Mouse (Mus musculus): Measurements from ENCODE around the gene Tob2. TPM values are rescaled to one million over a fixed set of nuclear protein-coding genes. Genes with fewer than 3 reads are reported as not detected.

Tob2 gene
- polyA plus RNA-seq, 1 experiment: 35.8 TPM

DNA sequence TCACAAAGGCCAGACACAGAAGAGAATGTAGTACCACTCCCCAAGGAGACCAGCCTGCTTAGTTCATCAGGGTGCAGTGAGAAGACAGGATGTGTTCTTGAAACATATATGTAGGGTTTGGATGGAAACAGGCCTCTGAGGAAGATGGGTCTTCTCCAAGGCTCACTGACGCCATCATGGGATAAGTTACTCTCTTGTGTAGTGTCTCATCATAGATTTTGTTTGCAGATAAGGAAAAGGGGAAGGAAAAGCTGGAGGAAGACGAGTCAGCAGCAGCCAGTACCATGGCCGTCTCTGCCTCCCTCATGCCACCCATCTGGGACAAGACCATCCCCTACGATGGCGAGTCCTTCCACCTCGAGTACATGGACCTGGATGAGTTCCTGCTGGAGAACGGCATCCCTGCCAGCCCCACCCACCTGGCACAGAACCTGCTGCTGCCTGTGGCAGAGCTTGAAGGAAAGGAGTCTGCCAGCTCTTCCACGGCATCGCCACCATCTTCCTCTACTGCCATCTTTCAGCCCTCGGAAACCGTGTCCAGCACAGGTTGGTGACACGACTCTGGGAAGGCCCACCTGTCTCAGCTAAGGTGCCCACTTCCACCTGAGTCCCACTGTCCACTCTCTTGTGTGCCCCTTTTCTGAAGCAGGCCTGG lies 43.8 kb downstream of the Tob2 start:
- WGBS: 66% methylated on average over 12 of the region's 12 CpGs
- DNase-seq: no peak
- TF ChIP-seq CTCF (IDR thresholded peaks at IDR 0.05; ENCODE audit: insufficient read depth, low read length) (no peak), POLR2A (IDR thresholded peaks at IDR 0.05; ENCODE audit: borderline replicate concordance, extremely low read depth, low read depth, low read length) (no peak)
- H3K4me3 ChIP-seq (replicated peaks; ENCODE audit: extremely low read depth, low read depth, low read length): no peak overlapping the region
- peaks cover 10% of the 10 kb centered on the region for H3K4me1 ChIP-seq (ENCODE audit: control insufficient read depth, insufficient read depth, low read length)

DNA sequence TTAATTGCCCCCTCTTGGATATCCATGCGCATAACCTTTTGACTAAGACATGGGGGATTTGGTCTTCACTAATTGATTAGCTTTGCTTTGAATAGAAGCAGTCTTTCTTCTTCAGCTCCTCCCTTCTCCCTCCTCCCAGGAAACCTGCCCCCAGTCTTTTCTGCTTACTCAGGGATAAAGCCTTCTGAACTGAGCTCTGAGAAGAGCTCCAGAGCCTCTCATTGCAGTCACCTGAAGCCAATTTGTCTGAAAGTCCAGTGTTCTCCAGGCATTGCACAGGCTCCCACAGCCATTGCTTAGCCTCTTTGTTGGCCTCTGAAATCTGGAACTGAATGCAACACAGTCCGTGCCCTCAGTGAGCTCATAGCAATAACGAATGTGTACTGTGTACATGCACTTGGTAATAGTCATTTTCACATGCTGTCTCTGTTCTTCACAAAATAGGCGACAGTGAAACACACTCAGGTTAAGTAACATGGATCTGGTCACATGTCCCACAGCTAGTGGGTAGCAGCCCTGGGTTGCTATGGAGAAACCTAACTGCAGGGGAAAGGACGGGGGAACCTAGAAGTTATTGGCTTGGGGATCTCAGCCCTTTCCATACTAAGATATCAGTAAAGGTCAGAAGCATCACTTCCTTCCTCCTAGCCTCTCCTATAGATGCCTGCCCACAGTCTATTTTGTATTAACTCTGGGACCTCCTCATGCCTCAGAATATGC lies 44.5 kb downstream of the Tob2 start:
- DNase-seq: no peak
- 68% methylated on average over 5 of the region's 5 CpGs for WGBS
- H3K4me3 ChIP-seq (replicated peaks; ENCODE audit: extremely low read depth, low read depth, low read length): no peak overlapping the region

DNA sequence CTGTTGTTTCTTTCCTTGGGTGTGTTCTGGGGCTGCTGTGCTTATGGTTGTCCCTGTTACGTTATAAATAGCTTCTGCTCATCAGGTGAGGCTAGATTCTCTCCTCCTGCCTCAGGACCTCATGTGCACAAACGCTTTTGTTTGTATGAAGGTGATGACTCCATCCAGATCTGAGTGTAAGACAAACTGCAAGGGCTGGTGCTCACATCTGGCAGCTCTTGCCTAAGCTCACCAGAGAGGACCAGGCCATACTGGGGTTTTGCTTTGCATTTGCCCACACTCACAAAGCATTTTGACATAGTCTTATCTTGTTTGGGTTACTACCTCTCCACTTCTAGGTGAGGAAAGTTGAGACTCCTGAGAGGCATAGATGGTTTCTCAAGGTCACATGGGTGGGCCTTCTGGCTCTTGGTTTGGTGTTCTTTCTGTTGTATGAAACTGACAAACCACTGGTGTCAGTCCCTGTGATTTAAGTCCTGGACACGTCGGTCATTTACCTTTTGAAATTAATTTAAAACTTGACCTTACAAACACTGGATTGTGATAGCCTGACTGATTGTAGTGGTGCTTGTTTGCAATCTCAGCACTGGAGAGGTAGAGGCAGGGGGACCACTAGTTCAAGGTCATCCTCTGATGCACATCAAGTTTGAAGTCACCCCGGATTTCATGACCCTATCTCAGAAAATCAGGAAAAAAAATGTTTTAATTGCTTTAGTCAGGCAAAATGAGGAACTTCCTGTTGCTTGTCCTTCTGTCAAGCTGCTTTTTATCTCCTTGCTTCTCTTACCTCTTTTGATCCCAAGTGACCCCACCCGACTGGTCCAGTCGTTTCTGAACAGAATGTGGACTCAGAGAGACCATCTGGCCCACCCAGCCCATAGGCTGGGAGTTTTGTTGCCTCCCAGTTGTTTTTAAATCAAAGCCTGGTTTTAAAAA lies 45.6 kb downstream of the Tob2 start:
- H3K4me3 ChIP-seq (replicated peaks; ENCODE audit: extremely low read depth, low read depth, low read length): peak overlapping the region; percentile 10
- 50% methylated on average over 7 of the region's 7 CpGs for WGBS

More for the DNA sequence above, 44.5 kb downstream of the Tob2 start:
- peaks cover 15% of the 10 kb centered on the region for H3K4me1 ChIP-seq (ENCODE audit: control insufficient read depth, insufficient read depth, low read length)
- no peak for TF ChIP-seq POLR2A (IDR thresholded peaks at IDR 0.05; ENCODE audit: borderline replicate concordance, extremely low read depth, low read depth, low read length)
- TF ChIP-seq CTCF (IDR thresholded peaks at IDR 0.05; ENCODE audit: insufficient read depth, low read length): no peak

DNA sequence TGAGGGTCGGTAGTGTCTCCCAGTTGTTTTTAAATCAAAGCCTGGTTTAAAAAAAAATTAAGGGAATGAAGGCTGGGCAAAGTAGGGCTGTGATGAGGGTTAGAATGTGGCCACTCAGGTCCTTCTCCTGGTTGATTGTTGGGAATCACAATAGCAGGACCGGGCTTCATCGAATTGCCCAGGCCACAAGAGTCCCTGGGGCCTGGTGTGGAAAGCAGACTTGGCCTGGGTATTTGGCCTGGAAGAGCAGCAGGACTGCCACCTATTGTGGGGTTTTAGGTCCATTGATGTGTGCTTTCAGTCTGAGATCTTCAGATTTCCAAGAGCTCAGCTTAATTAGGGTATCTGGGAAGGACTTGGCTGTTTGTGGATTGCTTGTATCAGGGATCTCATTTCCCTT lies 46.3 kb downstream of the Tob2 start:
- TF ChIP-seq POLR2A (IDR thresholded peaks at IDR 0.05; ENCODE audit: borderline replicate concordance, extremely low read depth, low read depth, low read length) (no peak), CTCF (IDR thresholded peaks at IDR 0.05; ENCODE audit: insufficient read depth, low read length) (no peak)
- no peak overlapping the region for H3K4me3 ChIP-seq (replicated peaks; ENCODE audit: extremely low read depth, low read depth, low read length)
- H3K4me1 ChIP-seq (ENCODE audit: control insufficient read depth, insufficient read depth, low read length): peaks cover 20% of the 10 kb centered on the region
- DNase-seq: no peak
- WGBS: 24% methylated on average over 3 of the region's 3 CpGs

More for the DNA sequence above, 45.6 kb downstream of the Tob2 start:
- no peak for TF ChIP-seq CTCF (IDR thresholded peaks at IDR 0.05; ENCODE audit: insufficient read depth, low read length)
- no peak for TF ChIP-seq POLR2A (IDR thresholded peaks at IDR 0.05; ENCODE audit: borderline replicate concordance, extremely low read depth, low read depth, low read length)
- DNase-seq: no peak
- peaks cover 19% of the 10 kb centered on the region for H3K4me1 ChIP-seq (ENCODE audit: control insufficient read depth, insufficient read depth, low read length)

DNA sequence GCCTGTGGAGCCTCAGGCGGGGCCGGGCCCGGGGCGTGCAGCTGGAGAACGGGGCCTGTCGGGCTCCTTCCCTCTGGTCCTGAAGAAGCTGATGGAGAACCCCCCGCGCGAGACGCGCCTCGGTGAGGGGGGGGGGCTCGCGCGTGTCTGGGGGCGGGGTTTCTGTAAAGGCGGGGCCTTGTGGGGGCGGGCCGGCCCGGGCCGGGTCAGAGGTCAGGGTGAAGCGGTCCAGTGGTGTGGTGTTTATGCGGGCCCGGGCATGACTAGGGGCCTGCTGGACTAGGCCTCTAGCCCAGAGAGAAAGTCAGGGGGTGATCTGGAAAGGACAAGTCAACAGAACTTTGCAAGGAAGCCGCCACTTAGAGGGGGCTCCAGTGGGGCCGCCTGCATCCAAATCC lies 47.0 kb downstream of the Tob2 start:
- peak overlapping the region; percentile 63 for H3K4me3 ChIP-seq (replicated peaks; ENCODE audit: extremely low read depth, low read depth, low read length)
- H3K4me1 ChIP-seq (ENCODE audit: control insufficient read depth, insufficient read depth, low read length): peaks cover 24% of the 10 kb centered on the region
- no peak for TF ChIP-seq CTCF (IDR thresholded peaks at IDR 0.05; ENCODE audit: insufficient read depth, low read length)
- TF ChIP-seq POLR2A (IDR thresholded peaks at IDR 0.05; ENCODE audit: borderline replicate concordance, extremely low read depth, low read depth, low read length): no peak
- WGBS: under 1% methylated on average over 26 of the region's 26 CpGs
- DNase-seq: no peak

DNA sequence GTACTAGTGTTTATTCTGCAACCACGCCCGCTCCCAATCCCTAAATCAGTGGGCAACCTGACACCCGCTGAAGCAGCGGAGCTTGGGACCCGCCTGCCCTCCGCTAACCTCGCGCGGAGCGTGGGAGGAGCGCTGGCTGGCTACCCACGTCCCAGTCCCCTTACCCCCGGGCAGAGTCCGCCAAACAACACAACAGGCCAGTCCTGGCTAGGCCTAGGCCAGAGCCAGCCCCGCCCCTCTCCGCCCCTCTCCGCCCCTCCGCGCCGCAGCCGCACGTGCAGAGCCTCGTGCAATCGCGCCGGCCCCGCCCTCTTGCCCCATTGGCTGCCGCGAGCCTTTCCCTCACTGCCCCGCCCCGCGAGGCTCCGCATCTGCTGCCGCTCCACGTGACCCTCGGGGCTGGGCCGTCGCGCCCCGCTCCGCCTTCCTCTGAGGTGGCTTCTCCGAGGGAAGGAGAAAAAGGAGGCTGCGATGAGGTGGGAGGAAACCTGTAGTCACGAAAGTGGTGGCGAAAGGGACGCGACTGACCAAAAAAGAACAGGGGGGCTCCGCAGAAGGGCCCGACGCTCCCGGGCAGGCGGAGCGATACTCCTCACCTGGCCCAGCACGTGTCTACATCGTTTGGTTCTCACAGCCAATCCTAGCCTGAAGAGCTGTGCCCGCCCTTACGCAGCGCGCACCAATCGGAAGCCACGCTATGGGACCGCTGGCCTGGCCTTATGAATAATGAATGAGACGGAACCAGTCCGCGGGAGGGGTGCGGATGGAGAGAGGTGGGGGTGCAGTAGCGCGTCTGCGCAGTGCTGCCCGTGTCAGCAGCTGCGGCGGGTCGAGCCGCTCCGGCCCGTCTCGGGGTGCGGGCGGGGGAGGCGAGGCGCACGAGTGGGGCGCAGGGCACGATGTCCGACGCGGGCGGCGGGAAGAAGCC lies 47.7 kb downstream of the Tob2 start:
- Histone ChIP-seq H3K4me3 (replicated peaks; ENCODE audit: extremely low read depth, low read depth, low read length) (peak overlapping the region; percentile 88), H3K4me1 (ENCODE audit: control insufficient read depth, insufficient read depth, low read length) (peaks cover 30% of the 10 kb centered on the region)
- DNase-seq: peak; percentile 94
- peak; percentile 93; the same call in 1 of the 2 replicates for TF ChIP-seq POLR2A (IDR thresholded peaks at IDR 0.05; ENCODE audit: borderline replicate concordance, extremely low read depth, low read depth, low read length)
- no peak for TF ChIP-seq CTCF (IDR thresholded peaks at IDR 0.05; ENCODE audit: insufficient read depth, low read length)
- under 1% methylated on average over 89 of the region's 89 CpGs for WGBS

DNA sequence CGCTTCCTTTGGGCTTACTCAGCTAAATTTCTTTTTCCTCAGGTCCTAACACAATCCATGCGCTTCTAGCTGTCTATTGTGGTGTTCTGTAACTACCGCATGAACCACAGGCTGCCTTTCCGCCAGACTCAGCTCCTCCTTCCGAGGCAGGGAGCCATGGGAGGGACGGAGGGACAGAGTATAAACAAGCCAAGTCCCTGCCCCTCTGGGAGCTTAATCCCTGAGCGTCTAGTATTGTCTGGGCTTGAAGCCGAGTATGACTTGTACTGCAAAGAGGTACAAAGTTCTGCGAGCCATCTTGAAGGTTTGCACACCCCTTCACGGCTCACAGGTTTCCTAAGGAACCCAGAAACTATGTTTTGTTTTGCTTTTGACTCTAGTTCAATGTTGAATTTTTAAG lies 48.4 kb downstream of the Tob2 start:
- TF ChIP-seq CTCF (IDR thresholded peaks at IDR 0.05; ENCODE audit: insufficient read depth, low read length) (no peak), POLR2A (IDR thresholded peaks at IDR 0.05; ENCODE audit: borderline replicate concordance, extremely low read depth, low read depth, low read length) (peak; percentile 87; the same call in 1 of the 2 replicates)
- peak; percentile 84 for DNase-seq
- under 1% methylated on average over 10 of the region's 10 CpGs for WGBS
- Histone ChIP-seq H3K4me3 (replicated peaks; ENCODE audit: extremely low read depth, low read depth, low read length) (peak overlapping the region; percentile 69), H3K4me1 (ENCODE audit: control insufficient read depth, insufficient read depth, low read length) (peaks cover 38% of the 10 kb centered on the region)

DNA sequence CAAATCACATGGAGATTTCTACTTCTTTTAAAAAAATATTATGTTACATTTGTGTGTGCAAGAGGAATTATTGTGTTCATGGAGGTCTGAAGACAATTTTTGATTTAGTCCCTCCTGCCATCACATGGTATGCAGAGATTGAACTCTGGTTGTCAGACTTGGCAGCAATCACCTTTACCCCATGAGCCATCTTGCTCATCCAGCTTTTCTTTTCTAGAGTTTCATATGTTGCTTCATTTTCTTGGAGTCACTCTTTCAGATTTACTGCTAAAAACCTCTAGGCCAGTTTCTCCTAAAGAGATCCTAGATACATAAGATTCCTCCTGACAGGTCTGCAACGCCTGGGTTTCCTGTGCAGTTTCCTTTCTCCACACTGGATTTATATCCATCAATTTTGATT lies 49.0 kb downstream of the Tob2 start:
- no peak for TF ChIP-seq POLR2A (IDR thresholded peaks at IDR 0.05; ENCODE audit: borderline replicate concordance, extremely low read depth, low read depth, low read length)
- no peak for TF ChIP-seq CTCF (IDR thresholded peaks at IDR 0.05; ENCODE audit: insufficient read depth, low read length)
- Histone ChIP-seq H3K4me1 (ENCODE audit: control insufficient read depth, insufficient read depth, low read length) (peaks cover 40% of the 10 kb centered on the region), H3K4me3 (replicated peaks; ENCODE audit: extremely low read depth, low read depth, low read length) (no peak overlapping the region)
- WGBS: 16% methylated on average over 1 of the region's 1 CpGs
- no peak for DNase-seq
